Mouse (Mus musculus): ENCODE measurements around the gene Cdk20. TPM values are rescaled to one million over a fixed set of nuclear protein-coding genes. Genes with fewer than 3 reads are reported as not detected.

The Cdk20 gene
- 1 to 10 TPM; 2.5 to 2.9 TPM for total RNA-seq (2021)
- 6.2 and 7.4 TPM in 2 replicates for polyA plus RNA-seq (2012; rRNA removed)
- long read RNA-seq, full-length matches to known transcripts: 3 of 5 reads
- long read RNA-seq, partial matches to known transcripts: 2 of 5 reads
- long read RNA-seq, other reads (novel, unspliced or antisense): 0 of 5 reads

GRCm38 (mm10) chr13:64432017-64432995 lies at the start of gene Cdk20:
Cdk20 (plus strand) TSS chr13:64432314.
- intact Hi-C loops (cut with DNase I): loop anchor here (1.0 to 10.0 kb wide), 3 partner anchors 62 to 682 kb away; partner anchors contain the start of genes Ctsl, Habp4 and Mfsd14b
- Histone ChIP-seq H3K27ac (peak within 1 kb of the TSS; percentile 77), H3K27me3 (ENCODE audit: control insufficient read depth, insufficient read depth, low read length) (no peaks in the 10 kb centered on the region), H3K4me3 (peak within 1 kb of the TSS; percentile 72), H3K9ac (ENCODE audit: low read depth, low read length) (peak within 1 kb of the TSS; percentile 61), H3K4me1 (ENCODE audit: control insufficient read depth, insufficient read depth, low read length) (peaks cover 1% of the 10 kb centered on the region; the same call in 1 of the 2 replicates), H3K79me2 (replicated peaks; ENCODE audit: control insufficient read depth, insufficient read depth, low read length) (no peaks in the 10 kb centered on the region), H3K36me3 (ENCODE audit: control insufficient read depth, insufficient read depth, low read length) (no peaks in the 10 kb centered on the region; the same call in 1 of the 2 replicates)
- peak; percentile 88 to 94 for DNase-seq
- TF ChIP-seq CTCF (IDR thresholded peaks at IDR 0.05) (peak; percentile 92), EP300 (IDR thresholded peaks at IDR 0.05; ENCODE audit: insufficient read depth, low read depth, low read length) (peak; percentile 69), POLR2A (IDR thresholded peaks at IDR 0.05; ENCODE audit: insufficient read depth, low read depth, low read length) (peak; percentile 76)
- under 1% methylated on average over 57 of the region's 57 CpGs for WGBS

GRCm38 (mm10) chr13:64384937-64385336 lies 47.2 kb upstream of the Cdk20 start:
- no peak for DNase-seq
- no peaks in the 10 kb centered on the region for H3K79me2 ChIP-seq (replicated peaks; ENCODE audit: control insufficient read depth, insufficient read depth, low read length)
- no peaks in the 10 kb centered on the region for H3K4me1 ChIP-seq (ENCODE audit: control insufficient read depth, insufficient read depth, low read length)
- no peak overlapping the region for H3K27ac ChIP-seq
- intact Hi-C loops (cut with DNase I): no loop called here
- H3K36me3 ChIP-seq (ENCODE audit: control insufficient read depth, insufficient read depth, low read length): no peaks in the 10 kb centered on the region
- no peak overlapping the region for H3K4me3 ChIP-seq
- H3K9ac ChIP-seq (ENCODE audit: low read depth, low read length): no peak overlapping the region
- TF ChIP-seq EP300 (IDR thresholded peaks at IDR 0.05; ENCODE audit: insufficient read depth, low read depth, low read length): no peak
- 85% methylated on average over 3 of the region's 3 CpGs for WGBS
- no peaks in the 10 kb centered on the region for H3K27me3 ChIP-seq (ENCODE audit: control insufficient read depth, insufficient read depth, low read length)

GRCm38 (mm10) chr13:64386048-64386447 lies 46.1 kb upstream of the Cdk20 start:
- no peaks in the 10 kb centered on the region for H3K27me3 ChIP-seq (ENCODE audit: control insufficient read depth, insufficient read depth, low read length)
- 43% methylated on average over 2 of the region's 2 CpGs for WGBS
- no peak overlapping the region for H3K9ac ChIP-seq (ENCODE audit: low read depth, low read length)
- H3K4me3 ChIP-seq: no peak overlapping the region
- H3K36me3 ChIP-seq (ENCODE audit: control insufficient read depth, insufficient read depth, low read length): no peaks in the 10 kb centered on the region
- no peak overlapping the region for H3K27ac ChIP-seq
- no peak for DNase-seq
- intact Hi-C loops (cut with DNase I): no loop called here
- no peaks in the 10 kb centered on the region for H3K79me2 ChIP-seq (replicated peaks; ENCODE audit: control insufficient read depth, insufficient read depth, low read length)
- TF ChIP-seq EP300 (IDR thresholded peaks at IDR 0.05; ENCODE audit: insufficient read depth, low read depth, low read length): no peak
- H3K4me1 ChIP-seq (ENCODE audit: control insufficient read depth, insufficient read depth, low read length): no peaks in the 10 kb centered on the region

GRCm38 (mm10) chr13:64388415-64388814 lies 43.7 kb upstream of the Cdk20 start:
- Histone ChIP-seq H3K27ac (no peak overlapping the region), H3K4me1 (ENCODE audit: control insufficient read depth, insufficient read depth, low read length) (no peaks in the 10 kb centered on the region), H3K79me2 (replicated peaks; ENCODE audit: control insufficient read depth, insufficient read depth, low read length) (no peaks in the 10 kb centered on the region), H3K27me3 (ENCODE audit: control insufficient read depth, insufficient read depth, low read length) (no peaks in the 10 kb centered on the region), H3K4me3 (no peak overlapping the region), H3K36me3 (ENCODE audit: control insufficient read depth, insufficient read depth, low read length) (no peaks in the 10 kb centered on the region), H3K9ac (ENCODE audit: low read depth, low read length) (no peak overlapping the region)
- DNase-seq: no peak
- intact Hi-C loops (cut with DNase I): no loop called here
- TF ChIP-seq EP300 (IDR thresholded peaks at IDR 0.05; ENCODE audit: insufficient read depth, low read depth, low read length) (no peak), CTCF (IDR thresholded peaks at IDR 0.05) (no peak), POLR2A (IDR thresholded peaks at IDR 0.05; ENCODE audit: insufficient read depth, low read depth, low read length) (no peak)
- 62% methylated on average over 4 of the region's 4 CpGs for WGBS

- H3K36me3 ChIP-seq (ENCODE audit: control insufficient read depth, insufficient read depth, low read length): peaks cover 6% of the 10 kb centered on the region
- no peaks in the 10 kb centered on the region for H3K27me3 ChIP-seq (ENCODE audit: control insufficient read depth, insufficient read depth, low read length)
- TF ChIP-seq CTCF (IDR thresholded peaks at IDR 0.05): no peak
- TF ChIP-seq POLR2A (IDR thresholded peaks at IDR 0.05; ENCODE audit: insufficient read depth, low read depth, low read length): no peak
- TF ChIP-seq EP300 (IDR thresholded peaks at IDR 0.05; ENCODE audit: insufficient read depth, low read depth, low read length): no peak
- no peaks in the 10 kb centered on the region for H3K79me2 ChIP-seq (replicated peaks; ENCODE audit: control insufficient read depth, insufficient read depth, low read length)
- 23% methylated on average over 8 of the region's 8 CpGs for WGBS
- no peak overlapping the region for H3K9ac ChIP-seq (ENCODE audit: low read depth, low read length)
- peaks cover 10% of the 10 kb centered on the region for H3K4me1 ChIP-seq (ENCODE audit: control insufficient read depth, insufficient read depth, low read length)
- H3K27ac ChIP-seq: no peak overlapping the region
- H3K4me3 ChIP-seq: no peak overlapping the region
- DNase-seq: peak in 1 of 2 experiments; percentile 15
- intact Hi-C loops (cut with DNase I): no loop called here
Measured at GRCm38 (mm10) chr13:64396979-64397378, 35.1 kb upstream of the Cdk20 start.

- intact Hi-C loops (cut with DNase I): no loop called here
- DNase-seq: no peak
Measured at GRCm38 (mm10) chr13:64398065-64398464, 34.0 kb upstream of the Cdk20 start.

More at GRCm38 (mm10) chr13:64398065-64398464, 34.0 kb upstream of the Cdk20 start:
- no peak overlapping the region for H3K9ac ChIP-seq (ENCODE audit: low read depth, low read length)
- no peak overlapping the region for H3K27ac ChIP-seq
- H3K36me3 ChIP-seq (ENCODE audit: control insufficient read depth, insufficient read depth, low read length): peaks cover 10% of the 10 kb centered on the region
- WGBS: 82% methylated on average over 1 of the region's 1 CpGs
- peaks cover 14% of the 10 kb centered on the region for H3K4me1 ChIP-seq (ENCODE audit: control insufficient read depth, insufficient read depth, low read length)
- no peak overlapping the region for H3K4me3 ChIP-seq
- TF ChIP-seq CTCF (IDR thresholded peaks at IDR 0.05) (no peak), POLR2A (IDR thresholded peaks at IDR 0.05; ENCODE audit: insufficient read depth, low read depth, low read length) (no peak), EP300 (IDR thresholded peaks at IDR 0.05; ENCODE audit: insufficient read depth, low read depth, low read length) (no peak)
- no peaks in the 10 kb centered on the region for H3K79me2 ChIP-seq (replicated peaks; ENCODE audit: control insufficient read depth, insufficient read depth, low read length)
- no peaks in the 10 kb centered on the region for H3K27me3 ChIP-seq (ENCODE audit: control insufficient read depth, insufficient read depth, low read length)

Data from heart, adult 2 months (tissue).